23 mouse cellular contexts compared by ENCODE assay signal in the genomic region with DNA sequence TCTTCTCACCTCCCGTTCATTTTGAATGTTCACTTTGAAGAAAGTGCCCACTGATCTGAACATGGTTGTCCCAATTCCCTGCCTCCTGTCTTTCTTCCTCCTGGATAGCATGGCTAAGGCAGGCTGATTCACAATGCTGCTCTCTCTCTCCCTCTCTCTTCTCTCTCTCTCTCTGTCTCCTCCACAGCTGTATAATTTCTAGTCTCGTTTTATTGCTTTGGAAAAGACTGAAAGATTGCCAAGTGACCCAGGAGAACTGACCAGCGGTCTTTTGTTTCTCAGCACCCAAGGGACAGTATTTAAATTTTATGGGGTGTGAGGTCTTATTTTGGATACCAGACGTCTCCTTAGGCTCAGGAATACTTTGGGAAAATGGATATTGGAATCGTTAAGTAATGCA.
"Had no signal": no experiment of that assay in that cellular context is flagged by ENCODE, and none has a peak within 500 bp of the region (broad histone marks: within the 10 kb centered on the region; RNA-seq: fewer than 3 reads in every experiment).

No protein-coding gene starts in this region.

- H3K27me3 ChIP-seq: liver, embryonic 12.5 days; liver, embryonic 15.5 days; midbrain, embryonic 12.5 days; midbrain, embryonic 15.5 days; neural tube, embryonic 12.5 days; neural tube, embryonic 15.5 days had no signal

- H3K4me3 ChIP-seq: layer of hippocampus, adult 2 months; liver, embryonic 12.5 days; liver, embryonic 15.5 days; midbrain, embryonic 12.5 days; midbrain, embryonic 15.5 days; neural tube, embryonic 12.5 days; neural tube, embryonic 15.5 days had no signal

- H3K4me2 ChIP-seq: hindbrain, embryonic 14.5 days; liver, embryonic 12.5 days; liver, embryonic 15.5 days; midbrain, embryonic 12.5 days; midbrain, embryonic 15.5 days; neural tube, embryonic 12.5 days; neural tube, embryonic 15.5 days had no signal

- ATAC-seq: hindbrain, postnatal 0 days; inflammation-experienced regulatory T-cells, adult 6 months; intestine, embryonic 16.5 days; liver, embryonic 12.5 days; midbrain, embryonic 15.5 days had no signal

- H3K9me3 ChIP-seq: liver, embryonic 12.5 days; liver, embryonic 15.5 days; midbrain, embryonic 12.5 days; midbrain, embryonic 15.5 days; neural tube, embryonic 12.5 days; neural tube, embryonic 15.5 days had no signal

- H3K36me3 ChIP-seq: liver, embryonic 12.5 days; liver, embryonic 15.5 days; midbrain, embryonic 12.5 days; midbrain, embryonic 15.5 days; neural tube, embryonic 12.5 days; neural tube, embryonic 15.5 days had no signal

- H3K9ac ChIP-seq: hindbrain, embryonic 14.5 days; liver, embryonic 12.5 days; liver, embryonic 15.5 days; midbrain, embryonic 12.5 days; midbrain, embryonic 15.5 days; neural tube, embryonic 12.5 days; neural tube, embryonic 15.5 days had no signal

- DNase-seq: kidney, adult 2 months; layer of hippocampus, adult 9-11 months; liver; lung, adult 18-20 months; right cerebral cortex, adult 18-20 months; right cerebral cortex, postnatal 14 days; right cerebral cortex, postnatal 4 days; thymus, adult 2 months; thymus, postnatal 14 days; thymus, postnatal 4 days had no signal

- H3K27ac ChIP-seq: hindbrain, embryonic 14.5 days; hindbrain, postnatal 0 days; layer of hippocampus, adult 2 months; liver, embryonic 12.5 days; liver, embryonic 15.5 days; macrophage; midbrain, embryonic 12.5 days; midbrain, embryonic 15.5 days; neural tube, embryonic 12.5 days; neural tube, embryonic 15.5 days; stomach, postnatal 0 days had no signal

- H3K4me1 ChIP-seq: liver, embryonic 12.5 days; liver, embryonic 15.5 days; midbrain, embryonic 15.5 days; neural tube, embryonic 12.5 days had no signal
